Mouse (Mus musculus) heart, embryonic 14.5 days (tissue): ENCODE results near the gene Stxbp6. TPM values are rescaled to one million over a fixed set of nuclear protein-coding genes. Genes with fewer than 3 reads are reported as not detected.

Experiments
- ATAC-seq: fragments of 200-750 bp; cut with Nextera tagmentation; 2 replicates; pipeline ENCODE4 v1.8.0; 2017; ENCODE audit warnings: low read depth, moderate TSS enrichment; ENCODE audit not compliant: insufficient number of reproducible peaks, insufficient read depth, low FRiP score
- H3K27ac ChIP-seq, 2 experiments: fragments of 200-500 bp in 1 of 2; fragments of 300-500 bp in 1 of 2; sonication (generic) in 1 of 2; replicated peaks in 1 of 2; 2 replicates each; pipeline ENCODE4 v1.5.1; 2012 to 2014; ENCODE audit warnings: low read depth in 2 of 2, low read length in 2 of 2, control low read depth in 1 of 2, mild to moderate bottlenecking in 1 of 2, mixed read lengths in 1 of 2; ENCODE audit not compliant: control insufficient read depth in 1 of 2, insufficient read depth in 1 of 2
- H3K27me3 ChIP-seq: fragments of 300-500 bp; sonication (generic); 2 replicates; pipeline ENCODE4 v1.6.1; 2014; ENCODE audit warnings: mild to moderate bottlenecking, low read length, control low read depth; ENCODE audit not compliant: control insufficient read depth, insufficient read depth
- H3K36me3 ChIP-seq: fragments of 300-500 bp; sonication (generic); 2 replicates; pipeline ENCODE4 v1.6.1; 2014; ENCODE audit warnings: mild to moderate bottlenecking, control low read depth, low read length, mixed read lengths; ENCODE audit not compliant: control insufficient read depth, insufficient read depth
- H3K4me1 ChIP-seq, 2 experiments: fragments of 200-500 bp in 1 of 2; fragments of 300-500 bp in 1 of 2; sonication (generic) in 1 of 2; 2 replicates each; pipeline ENCODE4 v1.6.1; 2012 to 2014; ENCODE audit warnings: low read length in 2 of 2, control low read depth in 1 of 2, mixed read lengths in 1 of 2; ENCODE audit not compliant: control insufficient read depth in 2 of 2, insufficient read depth in 2 of 2
- H3K4me2 ChIP-seq: fragments of 300-500 bp; sonication (generic); 2 replicates; pipeline ENCODE4 v1.6.1; 2014; ENCODE audit warnings: mild to moderate bottlenecking, low read length
- H3K4me3 ChIP-seq, 2 experiments: fragments of 200-500 bp in 1 of 2; fragments of 300-500 bp in 1 of 2; sonication (generic) in 1 of 2; 2 replicates each; pipeline ENCODE4 v1.5.1; 2012 to 2014; ENCODE audit warnings: low read length in 2 of 2, mild to moderate bottlenecking in 2 of 2, control low read depth in 1 of 2, low read depth in 1 of 2, moderate library complexity in 1 of 2; ENCODE audit not compliant: control insufficient read depth in 1 of 2, insufficient read depth in 1 of 2
- H3K9ac ChIP-seq: fragments of 300-500 bp; sonication (generic); 2 replicates; pipeline ENCODE4 v1.6.1; 2014; ENCODE audit warnings: mild to moderate bottlenecking, low read length
- H3K9me3 ChIP-seq: fragments of 300-500 bp; sonication (generic); 2 replicates; pipeline ENCODE4 v1.6.1; 2016; ENCODE audit warnings: low read length, control low read depth; ENCODE audit not compliant: control insufficient read depth
- WGBS: fragments of 180-500 bp; shearing (Covaris S2); extraction: QIAGEN DNeasy Blood & Tissue Kit; methylation state at CpG from one replicate; pipeline ENCODE4 v1.1.7; 2014; 5-methylcytosine and 5-hydroxymethylcytosine counted together
- polyA plus RNA-seq: library from polyadenylated mRNA; unstranded; fragments of >200 nt; fragmentation: Nextera tagmentation; extraction: Ambion mirVana; gene quantifications from 2 replicates; pipeline ENCODE4 v1.2.1, GENCODE M21; 2014

The Stxbp6 gene
- polyA plus RNA-seq, 1 experiment from 2014 or later: 15.5 TPM

DNA sequence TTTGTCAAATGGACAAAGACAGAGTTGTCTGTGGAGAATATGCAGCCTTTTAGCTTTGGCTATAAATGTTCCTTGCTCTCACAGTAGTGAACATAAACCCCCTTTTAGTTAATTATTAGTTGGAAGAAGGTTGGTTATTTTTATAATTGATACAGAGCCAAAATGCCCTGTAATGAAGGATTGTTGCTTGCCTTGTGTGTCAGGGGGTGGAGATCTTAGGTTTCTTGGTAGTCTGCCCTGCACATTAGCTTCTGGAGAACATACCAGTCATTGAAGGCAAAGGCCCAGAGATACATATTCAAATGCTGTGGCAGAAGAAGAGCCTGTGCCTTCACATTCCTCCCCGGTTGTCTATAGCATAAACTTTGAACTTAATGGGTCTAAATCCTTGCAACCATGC, 37.0 kb downstream of the Stxbp6 start:
- Histone ChIP-seq H3K27me3 (no peaks in the 10 kb centered on the region), H3K4me2 (no peak overlapping the region), H3K4me3 (no peak overlapping the region), H3K27ac (no peak overlapping the region), H3K9me3 (no peaks in the 10 kb centered on the region), H3K9ac (no peak overlapping the region), H3K36me3 (no peaks in the 10 kb centered on the region), H3K4me1 (peaks cover under 1 to 9% of the 10 kb centered on the region in 2 experiments; a peak in 3 of 4 replicates)
- 72% methylated on average over 1 of the region's 1 CpGs for WGBS
- no peak for ATAC-seq

DNA sequence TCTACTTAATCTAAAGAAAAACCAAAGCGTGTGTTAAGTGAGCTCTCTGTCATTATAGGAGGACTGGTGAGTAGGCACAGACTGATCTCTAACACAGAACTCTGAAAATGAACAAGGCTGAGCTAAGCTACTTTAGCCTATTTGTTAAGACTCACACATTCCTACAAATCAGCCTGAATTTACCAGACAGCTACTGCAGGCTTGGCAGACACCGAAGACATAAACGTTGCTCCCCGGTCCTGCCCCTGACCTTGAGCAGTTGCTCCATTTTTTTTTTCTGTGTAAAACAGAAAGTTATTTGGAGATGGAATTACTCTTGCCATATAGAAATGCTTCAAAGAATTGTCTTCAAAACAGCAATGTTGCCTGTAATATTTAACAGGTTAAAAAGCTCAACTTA, 37.4 kb downstream of the Stxbp6 start:
- no peaks in the 10 kb centered on the region for H3K36me3 ChIP-seq
- 73% methylated on average over 4 of the region's 4 CpGs for WGBS

DNA sequence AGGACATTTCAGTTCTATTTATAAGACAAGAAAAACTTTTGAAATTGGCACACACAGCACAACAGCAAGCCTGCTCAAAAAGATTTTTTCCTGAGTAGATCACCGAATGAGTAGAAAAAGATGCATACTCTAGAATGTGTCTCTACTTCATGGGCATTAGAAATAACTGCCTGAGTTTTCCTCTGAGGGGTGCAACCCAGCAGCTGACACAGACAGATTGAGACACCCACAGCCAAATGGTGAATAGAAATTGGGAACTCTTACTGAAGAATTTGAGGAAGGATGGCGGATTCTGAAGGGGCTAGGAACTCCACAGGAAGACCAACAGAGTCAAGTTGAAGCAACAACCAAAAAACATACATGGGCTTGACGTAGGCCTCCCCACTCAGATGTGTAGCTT, 43.8 kb downstream of the Stxbp6 start:
- Histone ChIP-seq H3K27me3 (no peaks in the 10 kb centered on the region), H3K27ac (no peak overlapping the region), H3K36me3 (no peaks in the 10 kb centered on the region), H3K9ac (no peak overlapping the region), H3K4me3 (no peak overlapping the region), H3K4me2 (no peak overlapping the region), H3K4me1 (peaks cover 0 to 4% of the 10 kb centered on the region in 2 experiments; a peak in 2 of 4 replicates), H3K9me3 (no peaks in the 10 kb centered on the region)
- 89% methylated on average over 3 of the region's 3 CpGs for WGBS
- no peak for ATAC-seq

More for the DNA sequence above, 37.4 kb downstream of the Stxbp6 start:
- no peak for ATAC-seq
- Histone ChIP-seq H3K27ac (no peak overlapping the region), H3K9me3 (no peaks in the 10 kb centered on the region), H3K4me1 (peaks cover 0 to 7% of the 10 kb centered on the region in 2 experiments; a peak in 3 of 4 replicates), H3K27me3 (no peaks in the 10 kb centered on the region), H3K9ac (no peak overlapping the region), H3K4me2 (no peak overlapping the region), H3K4me3 (no peak overlapping the region)

DNA sequence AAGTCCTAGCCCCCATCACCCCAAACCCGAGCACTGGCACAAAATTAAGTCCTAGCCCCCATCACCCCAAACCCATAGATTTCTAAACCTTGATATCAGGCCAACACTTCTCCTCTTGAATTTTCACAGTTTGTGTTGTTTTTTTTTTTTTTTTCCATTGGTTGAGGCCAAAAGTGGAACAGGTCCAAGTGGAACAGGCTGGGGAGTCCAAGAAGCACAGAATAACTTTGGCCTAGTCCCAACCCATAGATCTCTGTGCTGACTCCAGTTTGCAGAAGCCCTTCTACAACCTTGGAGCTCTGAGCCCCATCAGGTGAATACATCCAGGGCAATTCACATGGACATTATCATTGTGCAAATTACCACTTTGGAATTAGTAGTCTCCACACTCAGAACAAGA, 48.2 kb downstream of the Stxbp6 start:
- ATAC-seq: no peak

DNA sequence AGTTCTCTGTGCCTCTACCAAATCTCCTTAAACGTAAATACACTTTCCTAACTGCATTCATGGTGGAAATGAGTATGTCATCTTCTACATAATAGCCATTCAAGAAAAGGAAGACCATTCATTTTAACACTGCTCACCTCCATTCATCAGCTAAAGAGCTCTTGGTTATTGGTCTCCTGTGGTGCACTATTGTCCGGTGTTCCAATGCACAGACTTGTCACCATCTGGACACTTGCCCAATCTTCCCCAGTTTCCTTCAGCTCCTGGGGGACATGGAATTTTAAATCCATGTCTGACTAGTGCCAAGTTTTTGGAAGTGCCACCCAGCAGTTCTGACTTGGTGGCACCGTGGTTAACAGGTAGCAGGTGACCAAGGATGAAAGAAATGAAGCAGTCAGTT, 54.5 kb downstream of the Stxbp6 start:
- no peaks in the 10 kb centered on the region for H3K9me3 ChIP-seq
- no peak overlapping the region for H3K27ac ChIP-seq
- WGBS: 89% methylated on average over 3 of the region's 3 CpGs

More for the DNA sequence above, 48.2 kb downstream of the Stxbp6 start:
- Histone ChIP-seq H3K4me2 (no peak overlapping the region), H3K9ac (no peak overlapping the region), H3K4me3 (no peak overlapping the region), H3K36me3 (no peaks in the 10 kb centered on the region), H3K27ac (no peak overlapping the region), H3K9me3 (no peaks in the 10 kb centered on the region), H3K27me3 (no peaks in the 10 kb centered on the region), H3K4me1 (peaks cover 0 to 4% of the 10 kb centered on the region in 2 experiments; a peak in 1 of 4 replicates)
- WGBS: 76% methylated on average over 1 of the region's 1 CpGs

DNA sequence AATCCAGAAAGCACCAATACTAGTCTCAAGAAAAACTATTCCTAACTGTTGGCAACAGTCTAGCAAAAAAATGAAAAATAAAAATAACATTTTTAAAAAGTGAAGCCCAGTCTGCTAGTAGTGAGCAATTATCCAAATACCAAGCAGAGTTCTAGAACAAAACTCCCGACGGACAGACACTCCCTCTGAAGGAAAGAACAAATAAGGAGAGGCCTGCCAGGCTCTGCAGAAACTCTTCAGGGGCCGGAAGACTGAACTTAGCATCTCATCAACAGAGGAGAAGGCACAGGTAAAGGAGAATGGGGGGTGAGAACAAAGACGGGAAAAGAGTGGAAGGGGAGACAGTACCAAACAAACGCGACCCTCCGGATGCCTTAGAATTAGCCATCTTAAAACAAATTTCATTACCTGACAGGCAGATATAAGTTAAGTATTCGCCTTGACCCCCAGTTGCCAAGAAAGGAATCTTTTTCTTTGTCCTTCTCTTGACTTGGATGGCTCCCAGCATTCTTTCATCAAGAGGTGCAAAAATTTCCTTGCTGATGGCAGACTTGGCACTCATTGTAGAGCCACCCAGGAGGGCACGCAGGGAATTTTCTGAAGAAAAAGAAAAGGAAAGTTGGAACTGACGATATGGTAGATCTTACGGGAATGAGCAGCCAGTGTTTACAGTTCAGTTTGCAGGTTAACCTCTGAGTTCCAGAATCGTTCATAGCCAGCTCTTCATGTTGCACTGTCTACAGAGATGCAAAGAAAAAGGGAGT, 55.3 kb downstream of the Stxbp6 start:
- no peaks in the 10 kb centered on the region for H3K36me3 ChIP-seq
- H3K27ac ChIP-seq: no peak overlapping the region
- no peak overlapping the region for H3K9ac ChIP-seq
- WGBS: 75% methylated on average over 12 of the region's 12 CpGs
- H3K27me3 ChIP-seq: no peaks in the 10 kb centered on the region
- no peak overlapping the region for H3K4me3 ChIP-seq
- no peaks in the 10 kb centered on the region for H3K9me3 ChIP-seq
- H3K4me1 ChIP-seq: no peaks in the 10 kb centered on the region; a peak in 2 of 4 replicates
- H3K4me2 ChIP-seq: no peak overlapping the region
- no peak for ATAC-seq

More for the DNA sequence above, 54.5 kb downstream of the Stxbp6 start:
- Histone ChIP-seq H3K4me2 (no peak overlapping the region), H3K4me3 (no peak overlapping the region), H3K27me3 (no peaks in the 10 kb centered on the region), H3K36me3 (no peaks in the 10 kb centered on the region), H3K4me1 (no peaks in the 10 kb centered on the region; a peak in 2 of 4 replicates), H3K9ac (no peak overlapping the region)
- no peak for ATAC-seq

DNA sequence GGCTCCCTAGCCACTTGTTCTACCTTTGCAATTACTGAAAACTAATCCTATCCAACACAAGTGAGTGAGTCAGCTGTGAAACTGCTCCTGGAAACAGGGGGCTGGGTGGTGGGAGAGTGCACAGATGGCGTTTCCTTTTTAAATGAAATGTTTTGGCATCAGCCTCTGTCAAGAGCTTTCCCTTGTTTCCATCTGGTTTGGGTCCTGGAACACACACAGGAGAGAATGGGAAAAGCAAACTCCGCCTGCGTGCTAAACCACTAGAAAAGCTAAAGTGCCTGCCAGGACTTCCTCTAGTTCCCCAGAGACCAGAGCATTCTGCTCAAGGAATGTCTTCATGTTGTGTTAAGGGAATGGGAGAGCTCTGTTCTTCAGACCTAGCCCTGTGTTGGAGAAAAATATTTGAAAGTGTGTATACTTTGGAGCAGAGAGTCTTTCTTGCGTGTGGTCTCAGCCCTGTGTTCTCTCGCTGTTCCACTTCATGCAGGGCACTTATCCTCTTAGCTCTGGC, 61.2 kb downstream of the Stxbp6 start:
- 39% methylated on average over 5 of the region's 5 CpGs for WGBS
- Histone ChIP-seq H3K9me3 (no peaks in the 10 kb centered on the region), H3K27me3 (no peaks in the 10 kb centered on the region), H3K36me3 (no peaks in the 10 kb centered on the region), H3K4me1 (peaks cover 2 to 13% of the 10 kb centered on the region in 2 experiments), H3K4me2 (no peak overlapping the region; the same call in 1 of the 2 replicates), H3K27ac (peak overlapping the region; percentile 48 to 61; a peak in 3 of 4 replicates), H3K4me3 (no peak overlapping the region), H3K9ac (no peak overlapping the region)
- ATAC-seq: peak; percentile 69
